23 mouse cellular contexts compared by ENCODE assay signal in genomic region chr11:39934216-39934615, GRCm38 (mm10).
DNase-seq lines count a peak whose midpoint lies in the region; ATAC-seq and TF ChIP-seq lines count a peak whose summit lies in the region.
"Had no signal": no experiment of that assay in that cellular context is flagged by ENCODE, and none has a peak within 500 bp of the region (broad histone marks: within the 10 kb centered on the region; RNA-seq: fewer than 3 reads in every experiment).

No protein-coding gene starts in this region.

- ATAC-seq in kidney, embryonic 16.5 days (ENCODE audit: low FRiP score, low TSS enrichment): no peak
- ATAC-seq: CD4-positive, CD25-positive, alpha-beta regulatory T cell, adult 4 months; forebrain, embryonic 15.5 days had no signal

- no peaks in the 10 kb centered on the region for H3K4me1 ChIP-seq in kidney, adult 2 months (ENCODE audit: control insufficient read depth, insufficient read depth, low read length)
- no peaks in the 10 kb centered on the region for H3K4me1 ChIP-seq in kidney, embryonic 16.5 days (ENCODE audit: insufficient read depth, low read length)
- H3K4me1 ChIP-seq: embryonic facial prominence, embryonic 10.5 days; embryonic facial prominence, embryonic 13.5 days; forebrain, embryonic 12.5 days; forebrain, embryonic 15.5 days; hindbrain, embryonic 12.5 days; hindbrain, embryonic 15.5 days had no signal

- no peak overlapping the region for H3K4me2 ChIP-seq in kidney, embryonic 16.5 days (replicated peaks; ENCODE audit: low read depth, low read length)
- H3K4me2 ChIP-seq: embryonic facial prominence, embryonic 13.5 days; forebrain, embryonic 12.5 days; forebrain, embryonic 15.5 days; heart, embryonic 11.5 days; hindbrain, embryonic 12.5 days; hindbrain, embryonic 15.5 days had no signal

- no peak for TF ChIP-seq CTCF in kidney, adult 2 months (conservative IDR thresholded peaks at IDR 0.05; ENCODE audit: insufficient read depth, insufficient read length, low read depth, low read length)

- WGBS in kidney, adult 2 months: 61% methylated on average over 2 of the region's 2 CpGs
- 71% methylated on average over 2 of the region's 2 CpGs for WGBS in kidney, embryonic 16.5 days

- no peaks in the 10 kb centered on the region for H3K36me3 ChIP-seq in kidney, adult 2 months (ENCODE audit: control insufficient read depth, insufficient read depth, low read length)
- no peaks in the 10 kb centered on the region for H3K36me3 ChIP-seq in kidney, embryonic 16.5 days (ENCODE audit: insufficient read depth, low read length)
- H3K36me3 ChIP-seq: embryonic facial prominence, embryonic 10.5 days; embryonic facial prominence, embryonic 13.5 days; forebrain, embryonic 12.5 days; forebrain, embryonic 15.5 days; hindbrain, embryonic 12.5 days; hindbrain, embryonic 15.5 days had no signal

- H3K9ac ChIP-seq in kidney, embryonic 16.5 days (replicated peaks; ENCODE audit: low read length): no peak overlapping the region
- H3K9ac ChIP-seq: embryonic facial prominence, embryonic 13.5 days; forebrain, embryonic 12.5 days; forebrain, embryonic 15.5 days; hindbrain, embryonic 12.5 days; hindbrain, embryonic 15.5 days had no signal

- no peaks in the 10 kb centered on the region for H3K27me3 ChIP-seq in kidney, adult 2 months (replicated peaks; ENCODE audit: control insufficient read depth, insufficient read depth, low read length)
- H3K27me3 ChIP-seq in kidney, embryonic 16.5 days (ENCODE audit: insufficient read depth, low read length): no peaks in the 10 kb centered on the region
- H3K27me3 ChIP-seq: embryonic facial prominence, embryonic 13.5 days; forebrain, embryonic 12.5 days; forebrain, embryonic 15.5 days; hindbrain, embryonic 12.5 days; hindbrain, embryonic 15.5 days had no signal

- H3K4me3 ChIP-seq in kidney, adult 2 months (ENCODE audit: insufficient read depth, low read depth, low read length): no peak overlapping the region
- no peak overlapping the region for H3K4me3 ChIP-seq in kidney, embryonic 16.5 days (ENCODE audit: low read length)
- H3K4me3 ChIP-seq: embryonic facial prominence, embryonic 10.5 days; embryonic facial prominence, embryonic 13.5 days; erythroblast, embryonic 14.5 days; forebrain, embryonic 12.5 days; forebrain, embryonic 15.5 days; hindbrain, embryonic 12.5 days; hindbrain, embryonic 15.5 days had no signal

- H3K27ac ChIP-seq in kidney, adult 2 months (ENCODE audit: insufficient read depth, low read depth, low read length): peak overlapping the region; percentile 12; the same call in 1 of the 2 replicates
- no peak overlapping the region for H3K27ac ChIP-seq in kidney, embryonic 16.5 days (ENCODE audit: low read length)
- H3K27ac ChIP-seq: embryonic facial prominence, embryonic 10.5 days; embryonic facial prominence, embryonic 13.5 days; forebrain, embryonic 12.5 days; forebrain, embryonic 15.5 days; hindbrain, embryonic 12.5 days; hindbrain, embryonic 15.5 days had no signal

- no peaks in the 10 kb centered on the region for H3K9me3 ChIP-seq in kidney, embryonic 16.5 days (ENCODE audit: low read length)
- H3K9me3 ChIP-seq: embryonic facial prominence, embryonic 10.5 days; embryonic facial prominence, embryonic 13.5 days; forebrain, embryonic 12.5 days; forebrain, embryonic 15.5 days; hindbrain, embryonic 12.5 days; hindbrain, embryonic 15.5 days had no signal

- no peak for TF ChIP-seq POLR2A in kidney, adult 2 months (IDR thresholded peaks at IDR 0.05; ENCODE audit: low read depth, low read length)

- DNase-seq in kidney, adult 2 months: peak; percentile 71
- peak; percentile 3 for DNase-seq in kidney, postnatal 14 days
- no peak for DNase-seq in kidney, postnatal 4 days
- peak; percentile 40 for DNase-seq in yolk sac, embryonic 10.5 days (ENCODE audit: low spot score)
- DNase-seq in cerebellum, adult 11-12 months: no peak
- DNase-seq: adrenal gland, adult 2 months; adrenal gland, postnatal 14 days; cerebellum, adult 11 months; cerebellum, adult 8-10 months; cerebellum, postnatal 10 days; cerebellum, postnatal 36 days; embryo, embryonic 11 days; gastrocnemius, postnatal 25 days had no signal

Comparison
In these comparisons a context has a peak if more than half of its experiments do, and no peak if none do; other contexts are left out.
1. DNase-seq: peak in kidney, adult 2 months (single experiment), kidney, postnatal 14 days (single experiment) and yolk sac, embryonic 10.5 days (single experiment); none in kidney, postnatal 4 days (0 of 2) and cerebellum, adult 11-12 months (single experiment).